ENCODE assay signal across 1 mouse cellular context in the genomic region with DNA sequence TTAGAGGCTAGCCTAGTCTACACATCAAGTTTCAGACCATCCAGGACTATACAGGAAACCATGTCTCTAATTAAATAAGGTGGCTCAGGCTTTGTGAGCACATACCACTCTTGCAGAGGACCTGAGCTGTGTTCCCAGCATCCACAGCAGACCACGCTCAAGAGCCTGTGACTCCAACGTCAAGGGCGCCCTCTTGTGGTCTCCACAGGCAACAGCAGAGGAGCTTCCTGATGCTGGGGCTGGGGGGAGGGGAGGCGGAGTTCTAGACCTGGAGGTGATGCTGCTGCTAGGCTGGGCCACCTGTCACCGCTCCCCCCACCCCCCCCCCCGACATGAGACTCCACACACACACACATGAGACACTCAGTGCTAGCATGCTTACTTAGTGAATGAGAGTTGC.
TF ChIP-seq lines count a peak whose summit lies in the region.

No protein-coding gene starts in this region.

TF ChIP-seq in MEL, 35 proteins besides CTCF, POLR2A, EP300 and RAD21 (continued from another document):
- TF ChIP-seq CHD2 (IDR thresholded peaks at IDR 0.05; ENCODE audit: low read length) (peak; percentile 48; the same call in 1 of the 2 replicates), TBP (IDR thresholded peaks at IDR 0.05; ENCODE audit: low read depth, low read length) (no peak), BHLHE40 (IDR thresholded peaks at IDR 0.05; ENCODE audit: borderline replicate concordance, low read depth, low read length) (0 out of 2 replicates have a peak, but pooled peaks have one; percentile 34), E2F4 (IDR thresholded peaks at IDR 0.05; ENCODE audit: borderline replicate concordance, low read depth, low read length) (no peak), ZC3H11A (IDR thresholded peaks at IDR 0.05; ENCODE audit: low read depth, low read length) (peak; percentile 38; the same call in 1 of the 2 replicates), POLR2AphosphoS2 (IDR thresholded peaks at IDR 0.05; ENCODE audit: low read length) (no peak)
TF ChIP-seq in MEL: peak in this region for 6.
